Comparison of ENCODE assay signal across 9 mouse cellular contexts in genomic region chr10:117639899-117640594, GRCm38 (mm10). TPM values are rescaled to one million over a fixed set of nuclear protein-coding genes. Genes with fewer than 3 reads are reported as not detected.
A peak's percentile ranks its signal among the peaks of the same experiment; 100 is the strongest.
DNase-seq lines count a peak whose midpoint lies in the region; ATAC-seq and TF ChIP-seq lines count a peak whose summit lies in the region.
"Had no signal": no experiment of that assay in that cellular context is flagged by ENCODE, and none has a peak within 500 bp of the region (broad histone marks: within the 10 kb centered on the region; RNA-seq: fewer than 3 reads in every experiment).

No protein-coding gene starts in this region.

- DNase-seq in kidney, adult 9 months = no peak
- DNase-seq in ZHBTc4 (ENCODE audit: low read depth, low spot score) (peak; percentile 74), liver (peak; percentile 11)
- peak; percentile 32 to 44 for DNase-seq in thymus, adult 18-20 months
- no peak for DNase-seq in layer of hippocampus, adult 2 months (ENCODE audit: low spot score in 2 of 2)
- DNase-seq in midbrain, embryonic 14.5 days = no peak
- DNase-seq in ovary, postnatal 10 days (ENCODE audit: low spot score) = no peak

- no peaks in the 10 kb centered on the region for H3K9me3 ChIP-seq in kidney, embryonic 14.5 days (ENCODE audit: control insufficient read depth, low read length)
- no peaks in the 10 kb centered on the region for H3K9me3 ChIP-seq in midbrain, embryonic 14.5 days (ENCODE audit: control insufficient read depth, low read length)
- H3K9me3 ChIP-seq: embryonic facial prominence, embryonic 12.5 days had no signal

- no peaks in the 10 kb centered on the region for H3K36me3 ChIP-seq in kidney, embryonic 14.5 days (ENCODE audit: control insufficient read depth, insufficient read depth, low read length)
- no peaks in the 10 kb centered on the region for H3K36me3 ChIP-seq in midbrain, embryonic 14.5 days (ENCODE audit: control insufficient read depth, insufficient read depth, low read length)
- H3K36me3 ChIP-seq: embryonic facial prominence, embryonic 12.5 days had no signal

- no peak overlapping the region for H3K4me3 ChIP-seq in kidney, embryonic 14.5 days (ENCODE audit: low read length)
- no peak overlapping the region for H3K4me3 ChIP-seq in layer of hippocampus, adult 2 months
- H3K4me3 ChIP-seq in midbrain, embryonic 14.5 days (replicated peaks; ENCODE audit: low read depth, low read length) = no peak overlapping the region
- H3K4me3 ChIP-seq: embryonic facial prominence, embryonic 12.5 days had no signal

- peak; percentile 46 for ATAC-seq in kidney, embryonic 14.5 days (ENCODE audit: low FRiP score, low TSS enrichment)
- no peak for ATAC-seq in midbrain, embryonic 14.5 days (ENCODE audit: low FRiP score, low TSS enrichment)

- H3K27me3 ChIP-seq in kidney, embryonic 14.5 days (ENCODE audit: control insufficient read depth, insufficient read depth, low read length) = no peaks in the 10 kb centered on the region
- no peaks in the 10 kb centered on the region for H3K27me3 ChIP-seq in midbrain, embryonic 14.5 days (ENCODE audit: control insufficient read depth, insufficient read depth, low read length)
- H3K27me3 ChIP-seq: embryonic facial prominence, embryonic 12.5 days had no signal

- 0 out of 2 replicates have a peak, but pooled peaks cover 10% of the 10 kb centered on the region for H3K4me1 ChIP-seq in kidney, embryonic 14.5 days (ENCODE audit: control insufficient read depth, insufficient read depth, low read length)
- H3K4me1 ChIP-seq in midbrain, embryonic 14.5 days (ENCODE audit: control insufficient read depth, insufficient read depth, low read length) = no peaks in the 10 kb centered on the region; the same call in 1 of the 2 replicates

- 54% methylated on average over 21 of the region's 21 CpGs for WGBS in kidney, embryonic 14.5 days
- 64% methylated on average over 21 of the region's 21 CpGs for WGBS in midbrain, embryonic 14.5 days

- H3K4me2 ChIP-seq in kidney, embryonic 14.5 days (replicated peaks; ENCODE audit: low read depth, low read length) = no peak overlapping the region
- H3K4me2 ChIP-seq in midbrain, embryonic 14.5 days (ENCODE audit: low read length) = no peak overlapping the region
- H3K4me2 ChIP-seq: embryonic facial prominence, embryonic 12.5 days had no signal

- H3K27ac ChIP-seq in kidney, embryonic 14.5 days (ENCODE audit: low read depth, low read length) = no peak overlapping the region
- no peak overlapping the region for H3K27ac ChIP-seq in layer of hippocampus, adult 2 months
- no peak overlapping the region for H3K27ac ChIP-seq in midbrain, embryonic 14.5 days (replicated peaks; ENCODE audit: low read depth, low read length)
- H3K27ac ChIP-seq: embryonic facial prominence, embryonic 12.5 days had no signal

- TF ChIP-seq CTCF in layer of hippocampus, adult 2 months (conservative IDR thresholded peaks at IDR 0.05) = no peak

- H3K9ac ChIP-seq in kidney, embryonic 14.5 days (ENCODE audit: low read depth, low read length) = no peak overlapping the region
- no peak overlapping the region for H3K9ac ChIP-seq in midbrain, embryonic 14.5 days (replicated peaks; ENCODE audit: low read length)
- H3K9ac ChIP-seq: embryonic facial prominence, embryonic 12.5 days had no signal

RNA-seq across cellular contexts. Expression of gene Cpm, which starts 10.7 kb away (rescaled TPM):
- polyA plus RNA-seq in kidney, embryonic 14.5 days (2014; fragmentation: Nextera tagmentation; extraction: Ambion mirVana) = 21.8 and 28.9 TPM in 2 replicates
- 1 to 10 TPM; 8.5 to 9.7 TPM for total RNA-seq in layer of hippocampus, adult 2 months (2021)
- polyA plus RNA-seq in midbrain, embryonic 14.5 days (2014; fragmentation: Nextera tagmentation; extraction: Ambion mirVana) = 3.9 and 5.4 TPM in 2 replicates

Comparison
In these comparisons a context has a peak if more than half of its experiments do, and no peak if none do; other contexts are left out.
1. DNase-seq: peak in ZHBTc4 (single experiment), liver (single experiment) and thymus, adult 18-20 months (2 of 2); none in kidney, adult 9 months (single experiment), layer of hippocampus, adult 2 months (0 of 2), midbrain, embryonic 14.5 days (single experiment) and ovary, postnatal 10 days (single experiment).